Mouse (Mus musculus) WW6 (cell line): ENCODE measurements at regions not wholly inside any gene's neighbourhood (a gene's known extent, or its start where the extent isn't known, plus 50 kb on each side); places are given as distances from the start of the nearest gene placed in this dataset.

Source experiments
- DNase-seq: peaks from one replicate; pipeline ENCODE4 v3.0.0-alpha.2; 2013; ENCODE audit warnings: low read depth, low spot score

- no peak for DNase-seq
Observed at GRCm38 (mm10) chr3:103513411-103513810, 61.6 kb upstream of the Syt6 start.

GRCm38 (mm10) chr3:103514061-103514460, 61.0 kb upstream of the Syt6 start:
- DNase-seq: no peak

- DNase-seq: no peak
Observed at GRCm38 (mm10) chr3:103515946-103516345, 59.1 kb upstream of the Syt6 start.

GRCm38 (mm10) chr3:103517376-103518304, 57.4 kb upstream of the Syt6 start:
- DNase-seq: no peak

GRCm38 (mm10) chr3:103518624-103519023, 56.4 kb upstream of the Syt6 start:
- no peak for DNase-seq
